Mouse (Mus musculus) hindbrain, embryonic 11.5 days (tissue): ENCODE measurements at regions not wholly inside any gene's neighbourhood (a gene's known extent, or its start where the extent isn't known, plus 50 kb on each side); places are given as distances from the start of the nearest gene placed in this dataset.

Experiments used
- ATAC-seq: fragments of 200-750 bp; cut with Nextera tagmentation; 2 replicates; pipeline ENCODE4 v1.8.0; 2017; ENCODE audit warnings: mild to moderate bottlenecking, moderate TSS enrichment, moderate library complexity; ENCODE audit not compliant: low FRiP score
- DNase-seq: peaks from one replicate; pipeline ENCODE4 v3.0.0-alpha.2; 2015; ENCODE audit warnings: low spot score
- H3K27ac ChIP-seq: fragments of 300-500 bp; sonication (generic); 2 replicates; pipeline ENCODE4 v1.5.1; 2014; ENCODE audit warnings: mild to moderate bottlenecking, low read depth, low read length
- H3K27me3 ChIP-seq: fragments of 300-500 bp; sonication (generic); 2 replicates; pipeline ENCODE4 v1.6.1; 2014; ENCODE audit warnings: mild to moderate bottlenecking, low read length, moderate library complexity, mixed read lengths; ENCODE audit not compliant: control insufficient read depth, insufficient read depth
- H3K36me3 ChIP-seq: fragments of 300-500 bp; sonication (generic); 2 replicates; pipeline ENCODE4 v1.6.1; 2014; ENCODE audit warnings: mild to moderate bottlenecking, low read length, moderate library complexity, mixed read lengths; ENCODE audit not compliant: control insufficient read depth, insufficient read depth
- H3K4me1 ChIP-seq: fragments of 300-500 bp; sonication (generic); replicated peaks from 2 replicates; pipeline ENCODE4 v1.6.1; 2014; ENCODE audit warnings: low read length, mixed read lengths; ENCODE audit not compliant: control insufficient read depth, insufficient read depth
- H3K4me2 ChIP-seq: fragments of 300-500 bp; sonication (generic); replicated peaks from 2 replicates; pipeline ENCODE4 v1.6.1; 2014; ENCODE audit warnings: mild to moderate bottlenecking, low read depth, low read length
- H3K4me3 ChIP-seq: fragments of 300-500 bp; sonication (generic); 2 replicates; pipeline ENCODE4 v1.5.1; 2014; ENCODE audit warnings: low read depth, low read length
- H3K9ac ChIP-seq: fragments of 300-500 bp; sonication (generic); 2 replicates; pipeline ENCODE4 v1.6.1; 2014; ENCODE audit warnings: low read depth, low read length
- H3K9me3 ChIP-seq: fragments of 300-500 bp; sonication (generic); 2 replicates; pipeline ENCODE4 v1.6.1; 2016; ENCODE audit warnings: low read length; ENCODE audit not compliant: control insufficient read depth
- WGBS: fragments of 180-500 bp; shearing (Covaris S2); extraction: QIAGEN DNeasy Blood & Tissue Kit; methylation state at CpG from one replicate; pipeline ENCODE4 v1.1.7; 2014; 5-methylcytosine and 5-hydroxymethylcytosine counted together

DNA sequence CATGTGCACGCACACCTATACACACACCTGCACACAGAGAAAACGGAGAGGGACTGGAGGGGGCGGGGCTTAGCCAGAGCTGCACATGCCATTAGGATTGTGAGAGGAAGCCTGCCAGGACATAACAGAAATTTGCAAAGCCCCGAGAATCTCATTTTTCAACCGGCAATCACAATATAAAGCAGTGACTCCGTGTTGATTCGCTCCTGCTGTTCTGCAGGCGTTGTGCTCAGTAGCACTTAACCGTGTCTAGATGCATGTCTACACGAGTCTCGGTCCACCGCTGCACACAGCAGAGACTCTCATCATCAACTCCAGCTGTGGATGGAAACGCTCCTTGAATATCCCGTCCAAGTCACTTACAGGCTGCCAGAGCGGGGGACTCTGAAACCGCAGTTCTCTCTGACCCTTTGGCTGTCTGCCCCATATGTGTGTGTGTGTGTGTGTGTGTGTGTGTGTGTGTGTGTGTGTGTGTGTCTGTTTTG lies 260.1 kb upstream of the Sulf2 start:
- no peaks in the 10 kb centered on the region for H3K36me3 ChIP-seq
- WGBS: 77% methylated on average over 16 of the region's 16 CpGs
- H3K4me2 ChIP-seq: no peak overlapping the region
- no peaks in the 10 kb centered on the region for H3K27me3 ChIP-seq
- no peak overlapping the region for H3K4me3 ChIP-seq
- no peak overlapping the region for H3K9ac ChIP-seq
- no peak overlapping the region for H3K27ac ChIP-seq
- DNase-seq (no peak), ATAC-seq (no peak)
- H3K4me1 ChIP-seq: peaks cover 10% of the 10 kb centered on the region; the same call in 1 of the 2 replicates
- H3K9me3 ChIP-seq: no peaks in the 10 kb centered on the region

DNA sequence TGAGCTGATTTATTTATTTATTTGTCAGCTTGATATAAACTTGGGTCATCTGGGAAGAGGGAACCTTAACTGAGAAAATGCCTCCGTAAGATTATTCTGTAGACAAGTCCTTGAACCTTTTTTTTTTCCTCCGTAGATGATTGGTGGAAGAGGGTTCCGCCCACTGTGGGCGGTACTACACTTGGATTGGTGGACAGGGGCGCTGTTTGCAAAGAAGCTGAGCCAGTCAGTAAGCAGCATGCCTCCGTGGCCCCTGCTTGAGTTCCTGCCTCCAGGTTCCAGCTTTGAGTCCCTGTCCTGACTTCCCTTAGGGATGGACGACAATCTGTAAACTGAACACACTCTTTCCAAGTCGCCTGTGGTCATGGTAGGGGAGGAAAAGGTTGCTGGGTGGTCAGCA lies 259.4 kb upstream of the Sulf2 start:
- DNase-seq: no peak
- no peak overlapping the region for H3K4me2 ChIP-seq
- WGBS: 89% methylated on average over 8 of the region's 8 CpGs
- peaks cover 10% of the 10 kb centered on the region; the same call in 1 of the 2 replicates for H3K4me1 ChIP-seq
- H3K4me3 ChIP-seq: no peak overlapping the region
- no peak overlapping the region for H3K27ac ChIP-seq
- H3K9me3 ChIP-seq: no peaks in the 10 kb centered on the region
- no peak for ATAC-seq
- H3K27me3 ChIP-seq: no peaks in the 10 kb centered on the region
- H3K36me3 ChIP-seq: no peaks in the 10 kb centered on the region
- H3K9ac ChIP-seq: no peak overlapping the region

DNA sequence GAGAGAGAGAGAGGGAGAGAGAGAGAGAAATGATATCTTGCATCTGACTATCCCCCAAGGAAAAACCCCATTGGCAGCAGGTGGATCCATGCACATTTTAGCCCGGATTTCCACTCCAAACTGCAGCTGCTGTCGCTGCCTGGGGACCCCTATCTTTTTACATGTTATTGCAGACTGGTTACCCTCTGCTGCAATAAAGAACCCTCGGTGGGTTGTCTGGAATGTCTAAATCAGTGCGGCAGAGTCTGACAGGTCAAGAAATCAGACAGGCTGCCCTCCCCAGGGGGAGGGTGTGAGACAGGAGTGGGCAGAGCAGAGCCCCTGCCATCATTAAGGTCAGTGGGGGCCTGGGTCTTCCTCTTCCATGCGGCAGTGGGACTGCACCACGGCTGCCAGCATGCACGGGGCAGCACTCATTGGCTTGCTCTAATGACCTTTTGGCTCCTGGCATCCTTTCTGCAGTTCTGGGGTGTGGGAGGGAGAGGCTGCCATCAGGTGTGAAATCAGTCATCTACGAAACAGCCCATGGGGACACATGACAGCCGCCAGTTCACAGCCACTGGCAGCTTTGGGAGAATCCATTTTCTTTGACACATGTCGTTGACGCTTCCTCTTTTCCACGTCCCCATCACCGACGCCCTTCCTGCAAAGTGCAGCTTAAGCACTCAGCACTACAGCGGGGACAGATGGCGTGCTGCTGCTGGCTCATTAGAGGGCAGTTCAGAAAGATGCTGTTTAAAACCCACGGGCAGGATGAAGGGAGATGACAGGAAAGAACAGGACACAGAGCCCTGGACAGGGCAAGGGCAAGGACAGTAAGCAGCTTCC lies 256.8 kb upstream of the Sulf2 start:
- H3K4me2 ChIP-seq: 0 out of 2 replicates have a peak overlapping the region, but pooled peaks have one; percentile 7
- no peaks in the 10 kb centered on the region for H3K36me3 ChIP-seq
- peaks cover 4% of the 10 kb centered on the region; the same call in 1 of the 2 replicates for H3K9me3 ChIP-seq
- no peak overlapping the region for H3K9ac ChIP-seq
- ATAC-seq (peak; percentile 40), DNase-seq (peak; percentile 44)
- WGBS: 36% methylated on average over 17 of the region's 17 CpGs
- H3K27me3 ChIP-seq: no peaks in the 10 kb centered on the region
- H3K4me1 ChIP-seq: peaks cover 10% of the 10 kb centered on the region; the same call in 1 of the 2 replicates
- H3K27ac ChIP-seq: peak overlapping the region; percentile 10
- H3K4me3 ChIP-seq: no peak overlapping the region

DNA sequence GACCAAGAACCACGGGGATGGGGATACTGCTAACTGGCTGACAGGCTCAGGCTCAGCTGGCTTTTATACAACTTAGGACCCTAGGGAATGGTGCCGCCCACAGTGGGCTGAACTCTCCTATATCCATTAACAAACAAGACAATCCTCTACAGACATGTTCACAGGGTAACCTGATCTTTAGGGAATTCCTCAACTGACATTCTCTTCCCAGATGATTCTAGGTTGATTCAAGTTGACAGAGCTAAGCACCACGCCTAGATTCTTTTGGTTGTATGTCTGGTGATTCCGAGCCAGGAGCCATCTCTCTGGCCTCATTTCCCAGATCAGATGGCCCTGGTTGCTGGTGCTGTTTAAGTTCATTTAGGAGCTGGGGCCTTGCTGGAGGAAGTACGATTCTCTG lies 253.9 kb upstream of the Sulf2 start:
- ATAC-seq: no peak
- DNase-seq: no peak
- Histone ChIP-seq H3K9me3 (peaks cover 4% of the 10 kb centered on the region; the same call in 1 of the 2 replicates), H3K4me1 (peaks cover 10% of the 10 kb centered on the region), H3K27ac (no peak overlapping the region), H3K4me2 (no peak overlapping the region), H3K27me3 (peaks cover 2% of the 10 kb centered on the region; the same call in 1 of the 2 replicates), H3K9ac (no peak overlapping the region), H3K36me3 (no peaks in the 10 kb centered on the region), H3K4me3 (no peak overlapping the region)
- WGBS: 92% methylated on average over 5 of the region's 5 CpGs

DNA sequence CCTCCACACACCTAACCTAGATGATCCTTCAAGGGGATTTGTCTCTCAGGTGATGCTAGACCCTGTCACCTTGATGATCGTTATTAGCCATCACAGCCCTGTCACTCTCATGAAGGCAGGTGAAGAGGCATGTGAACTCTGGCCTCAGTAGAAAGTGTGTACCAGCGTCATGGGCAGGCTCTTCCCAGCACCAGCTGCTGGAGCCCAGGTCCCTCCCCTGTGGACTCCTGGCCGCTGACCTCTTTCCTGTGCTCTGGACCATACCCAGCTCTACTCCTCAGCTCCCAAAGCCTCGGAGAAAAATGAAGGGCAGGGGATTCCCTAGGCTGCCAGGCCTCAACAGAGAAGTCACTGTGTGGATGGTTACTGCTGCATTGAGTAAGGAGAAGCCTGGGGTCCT lies 253.3 kb upstream of the Sulf2 start:
- no peak for DNase-seq
- H3K27me3 ChIP-seq: peaks cover 2% of the 10 kb centered on the region; the same call in 1 of the 2 replicates
- no peak for ATAC-seq
- no peaks in the 10 kb centered on the region for H3K36me3 ChIP-seq
- peaks cover 4% of the 10 kb centered on the region; the same call in 1 of the 2 replicates for H3K9me3 ChIP-seq
- H3K27ac ChIP-seq: no peak overlapping the region
- no peak overlapping the region for H3K4me3 ChIP-seq
- no peak overlapping the region for H3K4me2 ChIP-seq
- WGBS: 88% methylated on average over 4 of the region's 4 CpGs
- peaks cover 10% of the 10 kb centered on the region for H3K4me1 ChIP-seq
- H3K9ac ChIP-seq: no peak overlapping the region

DNA sequence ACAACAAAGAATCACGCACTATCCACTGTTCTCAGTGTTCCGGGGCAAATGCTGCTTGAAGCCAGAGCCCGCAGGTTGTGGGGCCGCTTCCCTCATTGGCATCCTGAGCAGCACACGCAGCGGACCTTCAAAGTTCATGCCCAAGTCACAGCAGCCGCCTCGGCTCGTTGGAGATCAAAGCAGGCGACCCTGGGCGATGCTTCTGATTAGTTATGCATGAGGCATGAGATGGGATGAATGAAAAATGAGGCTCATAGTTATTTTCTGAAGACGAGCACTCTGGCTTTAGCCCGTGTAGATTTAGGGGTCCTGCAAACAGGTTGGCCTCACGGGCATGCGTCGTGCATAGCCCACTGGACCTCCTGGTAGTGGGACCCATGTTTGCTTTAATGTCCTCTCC lies 252.5 kb upstream of the Sulf2 start:
- no peak for DNase-seq
- no peak for ATAC-seq
- no peak overlapping the region for H3K27ac ChIP-seq
- WGBS: 43% methylated on average over 16 of the region's 16 CpGs
- peaks cover 2% of the 10 kb centered on the region; the same call in 1 of the 2 replicates for H3K27me3 ChIP-seq
- H3K4me2 ChIP-seq: no peak overlapping the region
- no peaks in the 10 kb centered on the region for H3K36me3 ChIP-seq
- peaks cover 4% of the 10 kb centered on the region; the same call in 1 of the 2 replicates for H3K9me3 ChIP-seq
- no peak overlapping the region for H3K4me3 ChIP-seq
- H3K9ac ChIP-seq: no peak overlapping the region
- peaks cover 7% of the 10 kb centered on the region for H3K4me1 ChIP-seq

DNA sequence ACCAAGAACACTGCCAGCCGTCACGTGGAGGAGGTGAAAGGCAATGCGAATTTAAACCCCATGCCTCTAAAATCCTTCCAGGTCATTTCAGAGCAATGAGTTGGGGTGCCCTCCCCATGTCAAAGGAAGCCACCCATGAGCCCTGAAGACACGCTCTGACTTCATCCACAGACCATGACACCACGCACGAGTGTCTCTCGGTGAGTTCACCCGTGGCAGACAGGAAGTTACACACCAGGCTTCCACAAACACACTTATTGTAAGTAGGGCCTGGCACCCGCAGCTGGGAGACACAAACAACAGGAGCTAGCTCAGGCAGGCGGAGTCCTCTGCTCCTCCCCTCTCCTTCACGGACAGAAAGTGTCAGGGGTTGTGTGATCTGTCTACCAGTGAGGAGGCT lies 251.4 kb upstream of the Sulf2 start:
- Histone ChIP-seq H3K4me3 (no peak overlapping the region), H3K36me3 (no peaks in the 10 kb centered on the region), H3K9me3 (peaks cover 4% of the 10 kb centered on the region; the same call in 1 of the 2 replicates), H3K27ac (no peak overlapping the region), H3K4me2 (no peak overlapping the region), H3K9ac (no peak overlapping the region), H3K4me1 (peaks cover 3% of the 10 kb centered on the region), H3K27me3 (peaks cover 2% of the 10 kb centered on the region; the same call in 1 of the 2 replicates)
- WGBS: 79% methylated on average over 11 of the region's 11 CpGs
- DNase-seq (no peak), ATAC-seq (no peak)

DNA sequence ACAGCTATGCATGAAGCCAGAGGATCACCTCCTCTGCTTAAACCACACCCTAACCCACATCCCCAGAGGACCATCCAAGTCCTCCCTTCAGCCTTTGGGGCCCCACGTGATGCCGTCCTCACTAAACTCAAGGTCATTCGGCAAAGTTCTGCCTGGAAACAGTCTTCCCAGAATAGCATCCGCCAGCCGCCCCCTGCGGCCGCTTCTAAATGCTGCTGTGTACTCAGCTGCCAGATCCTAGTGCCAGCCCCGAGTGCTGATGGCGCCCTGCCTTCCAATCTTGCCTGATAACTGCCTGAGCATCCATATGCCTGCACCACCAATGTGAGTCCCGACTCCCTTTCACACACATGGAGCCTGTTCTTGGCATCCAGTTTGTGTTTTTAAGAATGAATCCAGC lies 247.9 kb upstream of the Sulf2 start:
- ATAC-seq: no peak
- WGBS: 79% methylated on average over 10 of the region's 10 CpGs
- DNase-seq: no peak

DNA sequence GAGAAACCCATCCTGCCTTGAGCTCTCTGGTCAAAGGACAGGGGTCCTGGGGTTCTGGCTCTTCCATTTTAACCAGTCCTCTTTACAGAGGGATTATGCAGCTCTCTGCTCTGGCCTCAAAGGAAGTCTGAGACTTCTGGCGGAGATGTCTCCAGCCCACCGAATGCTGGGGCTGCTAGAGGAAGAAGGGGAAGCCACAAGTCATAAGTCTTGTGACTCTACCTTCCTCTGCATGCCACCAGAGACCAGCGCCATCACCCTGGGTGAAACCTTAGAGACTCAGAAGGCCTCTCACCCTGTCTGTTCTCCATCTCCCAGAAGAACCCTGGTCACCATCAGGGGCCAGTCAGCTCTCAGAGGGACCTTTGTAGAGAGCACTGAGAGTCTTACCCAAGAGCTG lies 246.4 kb upstream of the Sulf2 start:
- H3K9me3 ChIP-seq: no peaks in the 10 kb centered on the region
- no peak overlapping the region for H3K9ac ChIP-seq
- DNase-seq (no peak), ATAC-seq (no peak)
- no peaks in the 10 kb centered on the region for H3K36me3 ChIP-seq
- H3K4me3 ChIP-seq: no peak overlapping the region
- H3K4me1 ChIP-seq: peaks cover 2% of the 10 kb centered on the region
- no peak overlapping the region for H3K27ac ChIP-seq
- peaks cover 2% of the 10 kb centered on the region; the same call in 1 of the 2 replicates for H3K27me3 ChIP-seq
- WGBS: 87% methylated on average over 3 of the region's 3 CpGs
- no peak overlapping the region for H3K4me2 ChIP-seq

More for the DNA sequence above, 247.9 kb upstream of the Sulf2 start:
- H3K27ac ChIP-seq: no peak overlapping the region
- H3K9ac ChIP-seq: no peak overlapping the region
- no peak overlapping the region for H3K4me2 ChIP-seq
- peaks cover 2% of the 10 kb centered on the region; the same call in 1 of the 2 replicates for H3K27me3 ChIP-seq
- no peaks in the 10 kb centered on the region for H3K36me3 ChIP-seq
- peaks cover 2% of the 10 kb centered on the region for H3K4me1 ChIP-seq
- H3K4me3 ChIP-seq: no peak overlapping the region
- H3K9me3 ChIP-seq: no peaks in the 10 kb centered on the region
